Mouse (Mus musculus): ENCODE data around the gene Tcstv1. TPM values are rescaled to one million over a fixed set of nuclear protein-coding genes. Genes with fewer than 3 reads are reported as not detected.

Gene Tcstv1
- polyA plus RNA-seq, 1 experiment from 2014 or later: not detected

Other genes starting within 250 kb of the Tcstv1 start
- gene Hmgcs1, start 204.4 kb downstream of the Tcstv1 start, polyA plus RNA-seq (2014; fragmentation: Nextera tagmentation; extraction: Ambion mirVana): 126 and 142 TPM in 2 replicates
- 0.91 and 0.93 TPM in 2 replicates for gene Nim1k, start 138.9 kb downstream of the Tcstv1 start, polyA plus RNA-seq (2014; fragmentation: Nextera tagmentation; extraction: Ambion mirVana)
- 43.8 and 46.4 TPM in 2 replicates for gene Zfp131, start 103.9 kb downstream of the Tcstv1 start, polyA plus RNA-seq (2014; fragmentation: Nextera tagmentation; extraction: Ambion mirVana)
- gene AF067063, start 64.6 kb downstream of the Tcstv1 start, polyA plus RNA-seq (2014; fragmentation: Nextera tagmentation; extraction: Ambion mirVana): not detected in 2 replicates
- not detected in 2 replicates for gene D13Ertd608e, start 58.8 kb downstream of the Tcstv1 start, polyA plus RNA-seq (2014; fragmentation: Nextera tagmentation; extraction: Ambion mirVana)
- gene Gm21761, start 34.5 kb upstream of the Tcstv1 start, polyA plus RNA-seq (2014; fragmentation: Nextera tagmentation; extraction: Ambion mirVana): not detected in 2 replicates
- not detected in 2 replicates for gene B020031M17Rik, start 56.0 kb upstream of the Tcstv1 start, polyA plus RNA-seq (2014; fragmentation: Nextera tagmentation; extraction: Ambion mirVana)
- gene Gm36079, start 132.2 kb upstream of the Tcstv1 start, polyA plus RNA-seq (2014; fragmentation: Nextera tagmentation; extraction: Ambion mirVana): not detected in 2 replicates
- not detected in 2 replicates for gene Gm21188, start 157.4 kb upstream of the Tcstv1 start, polyA plus RNA-seq (2014; fragmentation: Nextera tagmentation; extraction: Ambion mirVana)
- not detected in 2 replicates for gene Gm20767, start 245.5 kb upstream of the Tcstv1 start, polyA plus RNA-seq (2014; fragmentation: Nextera tagmentation; extraction: Ambion mirVana)

All from lung, embryonic 14.5 days (tissue).